18 mouse cellular contexts compared by ENCODE assay signal in genomic region chr9:107959896-107960295, GRCm38 (mm10). TPM values are rescaled to one million over a fixed set of nuclear protein-coding genes. Genes with fewer than 3 reads are reported as not detected.
DNase-seq lines count a peak whose midpoint lies in the region; ATAC-seq lines count a peak whose summit lies in the region.
"Had no signal": no experiment of that assay in that cellular context is flagged by ENCODE, and none has a peak within 500 bp of the region (broad histone marks: within the 10 kb centered on the region; RNA-seq: fewer than 3 reads in every experiment).

No protein-coding gene starts in this region.

- peaks cover 3% of the 10 kb centered on the region; the same call in 1 of the 2 replicates for H3K4me1 ChIP-seq in forebrain, embryonic 14.5 days (ENCODE audit: control insufficient read depth, insufficient read depth, low read length)
- peaks cover 12% of the 10 kb centered on the region for H3K4me1 ChIP-seq in forebrain, embryonic 12.5 days
- no peaks in the 10 kb centered on the region for H3K4me1 ChIP-seq in limb, embryonic 13.5 days
- H3K4me1 ChIP-seq in limb, embryonic 10.5 days: peaks cover 13% of the 10 kb centered on the region
- H3K4me1 ChIP-seq in heart, embryonic 10.5 days: peaks cover 20% of the 10 kb centered on the region
- H3K4me1 ChIP-seq: embryonic facial prominence, embryonic 13.5 days had no signal

- no peaks in the 10 kb centered on the region for H3K27me3 ChIP-seq in forebrain, embryonic 14.5 days (replicated peaks; ENCODE audit: control insufficient read depth, insufficient read depth, low read length)
- H3K27me3 ChIP-seq in forebrain, embryonic 12.5 days: no peaks in the 10 kb centered on the region
- H3K27me3 ChIP-seq in limb, embryonic 13.5 days: no peaks in the 10 kb centered on the region
- H3K27me3 ChIP-seq in limb, embryonic 10.5 days (ENCODE audit: low read depth, poor library complexity, severe bottlenecking): no peaks in the 10 kb centered on the region
- H3K27me3 ChIP-seq in heart, embryonic 10.5 days (ENCODE audit: insufficient read depth, poor library complexity, severe bottlenecking): no peaks in the 10 kb centered on the region
- H3K27me3 ChIP-seq: embryonic facial prominence, embryonic 13.5 days; liver, embryonic 12.5 days had no signal

- H3K4me3 ChIP-seq in forebrain, embryonic 14.5 days (ENCODE audit: low read depth, low read length): no peak overlapping the region
- no peak overlapping the region for H3K4me3 ChIP-seq in forebrain, embryonic 12.5 days (replicated peaks)
- no peak overlapping the region for H3K4me3 ChIP-seq in limb, embryonic 13.5 days
- H3K4me3 ChIP-seq in limb, embryonic 10.5 days: no peak overlapping the region
- H3K4me3 ChIP-seq in heart, embryonic 10.5 days: no peak overlapping the region
- H3K4me3 ChIP-seq: embryonic facial prominence, embryonic 13.5 days; liver, embryonic 12.5 days had no signal

- no peak overlapping the region for H3K9ac ChIP-seq in forebrain, embryonic 14.5 days (ENCODE audit: low read length)
- H3K9ac ChIP-seq in forebrain, embryonic 12.5 days: no peak overlapping the region
- H3K9ac ChIP-seq in limb, embryonic 13.5 days: 0 out of 2 replicates have a peak overlapping the region, but pooled peaks have one; percentile 6
- H3K9ac ChIP-seq: embryonic facial prominence, embryonic 13.5 days; liver, embryonic 12.5 days had no signal

- no peak overlapping the region for H3K4me2 ChIP-seq in forebrain, embryonic 14.5 days (ENCODE audit: low read length)
- no peak overlapping the region for H3K4me2 ChIP-seq in forebrain, embryonic 12.5 days
- H3K4me2 ChIP-seq in limb, embryonic 13.5 days (replicated peaks): no peak overlapping the region
- H3K4me2 ChIP-seq: embryonic facial prominence, embryonic 13.5 days; heart, embryonic 11.5 days; liver, embryonic 12.5 days had no signal

- no peak for ATAC-seq in forebrain, embryonic 14.5 days
- no peak for ATAC-seq in forebrain, embryonic 12.5 days (ENCODE audit: low FRiP score)
- ATAC-seq in limb, embryonic 13.5 days (ENCODE audit: low FRiP score, low read depth): no peak
- ATAC-seq: inflammation-experienced regulatory T-cells, adult 6 months; liver, embryonic 12.5 days had no signal

- WGBS in forebrain, embryonic 14.5 days: 80% methylated on average over 6 of the region's 6 CpGs
- WGBS in forebrain, embryonic 12.5 days: 82% methylated on average over 6 of the region's 6 CpGs
- 18% methylated on average over 6 of the region's 6 CpGs for WGBS in limb, embryonic 13.5 days
- WGBS in limb, embryonic 10.5 days: 18% methylated on average over 6 of the region's 6 CpGs
- WGBS in heart, embryonic 10.5 days: 73% methylated on average over 6 of the region's 6 CpGs

- peak overlapping the region; percentile 59; the same call in 1 of the 2 replicates for H3K27ac ChIP-seq in forebrain, embryonic 14.5 days (ENCODE audit: low read depth, low read length)
- H3K27ac ChIP-seq in forebrain, embryonic 12.5 days: no peak overlapping the region
- no peak overlapping the region for H3K27ac ChIP-seq in limb, embryonic 13.5 days
- H3K27ac ChIP-seq in limb, embryonic 10.5 days: no peak overlapping the region
- no peak overlapping the region for H3K27ac ChIP-seq in heart, embryonic 10.5 days
- H3K27ac ChIP-seq: embryonic facial prominence, embryonic 13.5 days; liver, embryonic 12.5 days had no signal

- H3K9me3 ChIP-seq in forebrain, embryonic 14.5 days (replicated peaks; ENCODE audit: control insufficient read depth, low read length): no peaks in the 10 kb centered on the region
- no peaks in the 10 kb centered on the region for H3K9me3 ChIP-seq in forebrain, embryonic 12.5 days
- H3K9me3 ChIP-seq in limb, embryonic 13.5 days: no peaks in the 10 kb centered on the region
- no peaks in the 10 kb centered on the region for H3K9me3 ChIP-seq in limb, embryonic 10.5 days (replicated peaks)
- no peaks in the 10 kb centered on the region for H3K9me3 ChIP-seq in heart, embryonic 10.5 days
- H3K9me3 ChIP-seq: embryonic facial prominence, embryonic 13.5 days; liver, embryonic 12.5 days had no signal

- H3K36me3 ChIP-seq in forebrain, embryonic 14.5 days (ENCODE audit: control insufficient read depth, insufficient read depth, low read length): peaks cover 37% of the 10 kb centered on the region
- H3K36me3 ChIP-seq in forebrain, embryonic 12.5 days (replicated peaks): peaks cover 64% of the 10 kb centered on the region
- peaks cover 67% of the 10 kb centered on the region for H3K36me3 ChIP-seq in limb, embryonic 13.5 days
- peaks cover 95% of the 10 kb centered on the region for H3K36me3 ChIP-seq in limb, embryonic 10.5 days
- peaks cover 79% of the 10 kb centered on the region for H3K36me3 ChIP-seq in heart, embryonic 10.5 days

- DNase-seq in forebrain, embryonic 14.5 days (ENCODE audit: low spot score): no peak
- DNase-seq in limb, embryonic 10.5 days (ENCODE audit: low spot score): no peak
- peak; percentile 66 for DNase-seq in adrenal gland, adult 8-10 months
- DNase-seq in brain, adult 2 months (ENCODE audit: low read depth, low spot score): peak; percentile 41
- no peak for DNase-seq in heart, embryonic 10.5 days (ENCODE audit: low spot score)
- DNase-seq in c-Kit-positive CD71-positive TER-119-positive erythroid progenitor cells, embryonic 14.5 days (ENCODE audit: low spot score): no peak
- DNase-seq: cerebellum, adult 2 months; gastrocnemius, postnatal 36 days; heart, postnatal 14 days; kidney, postnatal 4 days; thymus, postnatal 4 days had no signal

RNA-seq across cellular contexts. Expression of gene Traip, which starts 10.0 kb away (rescaled TPM):
- polyA plus RNA-seq in forebrain, embryonic 14.5 days (2014; fragmentation: Nextera tagmentation; extraction: Ambion mirVana): 17.1 and 20.5 TPM in 2 replicates
- polyA plus RNA-seq in forebrain, embryonic 12.5 days (2016; fragmentation: Nextera tagmentation; extraction: Ambion mirVana): 30.6 and 32.3 TPM in 2 replicates
- polyA plus RNA-seq in limb, embryonic 13.5 days (2015; fragmentation: Nextera tagmentation; extraction: Ambion mirVana): 26.1 TPM in 2 replicates
- 43.2 and 45.9 TPM in 2 replicates for polyA plus RNA-seq in limb, embryonic 10.5 days (2016; fragmentation: Nextera tagmentation; extraction: Ambion mirVana)
- 1 to 10 TPM; 2.2 to 7.0 (median 4.2) TPM for total RNA-seq in adrenal gland, adult 8-10 months (2022)
- 18.7 and 30.8 TPM in 2 replicates for polyA plus RNA-seq in heart, embryonic 10.5 days (2016; fragmentation: Nextera tagmentation; extraction: Ambion mirVana)

RNA-seq across cellular contexts. Expression of gene Uba7, which starts 15.4 kb away (rescaled TPM):
- polyA plus RNA-seq in forebrain, embryonic 14.5 days (2014; fragmentation: Nextera tagmentation; extraction: Ambion mirVana): 3.1 and 4.7 TPM in 2 replicates
- polyA plus RNA-seq in forebrain, embryonic 12.5 days (2016; fragmentation: Nextera tagmentation; extraction: Ambion mirVana): 5.8 and 6.5 TPM in 2 replicates
- 34.6 and 35.4 TPM in 2 replicates for polyA plus RNA-seq in limb, embryonic 13.5 days (2015; fragmentation: Nextera tagmentation; extraction: Ambion mirVana)
- polyA plus RNA-seq in limb, embryonic 10.5 days (2016; fragmentation: Nextera tagmentation; extraction: Ambion mirVana): 18.6 and 22.5 TPM in 2 replicates
- 10 to 100 TPM; 17.4 to 48.9 (median 25.9) TPM for total RNA-seq in adrenal gland, adult 8-10 months (2022)
- 29.4 and 33.6 TPM in 2 replicates for polyA plus RNA-seq in heart, embryonic 10.5 days (2016; fragmentation: Nextera tagmentation; extraction: Ambion mirVana)

RNA-seq across cellular contexts. Expression of gene Gm20661, which starts 23.0 kb away (rescaled TPM):
- polyA plus RNA-seq in forebrain, embryonic 14.5 days (2014; fragmentation: Nextera tagmentation; extraction: Ambion mirVana): 0.56 and 0.83 TPM in 2 replicates
- polyA plus RNA-seq in forebrain, embryonic 12.5 days (2016; fragmentation: Nextera tagmentation; extraction: Ambion mirVana): 0.86 and 1.2 TPM in 2 replicates
- 11.3 and 13.2 TPM in 2 replicates for polyA plus RNA-seq in limb, embryonic 13.5 days (2015; fragmentation: Nextera tagmentation; extraction: Ambion mirVana)
- 3.5 and 6.2 TPM in 2 replicates for polyA plus RNA-seq in limb, embryonic 10.5 days (2016; fragmentation: Nextera tagmentation; extraction: Ambion mirVana)
- under 1 TPM in 3 of 4 experiments, not detected in 1; 0.32 to 0.43 (median 0.37) TPM for total RNA-seq in adrenal gland, adult 8-10 months (2022)
- 2.2 and 3.4 TPM in 2 replicates for polyA plus RNA-seq in heart, embryonic 10.5 days (2016; fragmentation: Nextera tagmentation; extraction: Ambion mirVana)
- total RNA-seq: gastrocnemius, postnatal 36 days; left cerebral cortex, postnatal 25 days had no signal
- polyA plus RNA-seq: inflammation-experienced regulatory T-cells, adult 6 months had no signal

RNA-seq across cellular contexts. Expression of gene Camkv, which starts 24.4 kb away (rescaled TPM):
- polyA plus RNA-seq in forebrain, embryonic 14.5 days (2014; fragmentation: Nextera tagmentation; extraction: Ambion mirVana): 25.1 and 40.8 TPM in 2 replicates
- 12.2 and 14.8 TPM in 2 replicates for polyA plus RNA-seq in forebrain, embryonic 12.5 days (2016; fragmentation: Nextera tagmentation; extraction: Ambion mirVana)
- 9.8 and 10.0 TPM in 2 replicates for polyA plus RNA-seq in limb, embryonic 13.5 days (2015; fragmentation: Nextera tagmentation; extraction: Ambion mirVana)
- 7.5 and 9.9 TPM in 2 replicates for polyA plus RNA-seq in limb, embryonic 10.5 days (2016; fragmentation: Nextera tagmentation; extraction: Ambion mirVana)
- 10 to 100 TPM in 2 of 4 experiments, 1 to 10 TPM in 2; 6.4 to 11.1 (median 9.7) TPM for total RNA-seq in adrenal gland, adult 8-10 months (2022)
- 0.79 and 2.3 TPM in 2 replicates for polyA plus RNA-seq in heart, embryonic 10.5 days (2016; fragmentation: Nextera tagmentation; extraction: Ambion mirVana)
- polyA plus RNA-seq: inflammation-experienced regulatory T-cells, adult 6 months had no signal

RNA-seq across cellular contexts. Expression of gene Inka1, which starts 25.8 kb away (rescaled TPM):
- polyA plus RNA-seq in forebrain, embryonic 14.5 days (2014; fragmentation: Nextera tagmentation; extraction: Ambion mirVana): 14.2 and 16.2 TPM in 2 replicates
- 14.3 and 18.3 TPM in 2 replicates for polyA plus RNA-seq in forebrain, embryonic 12.5 days (2016; fragmentation: Nextera tagmentation; extraction: Ambion mirVana)
- polyA plus RNA-seq in limb, embryonic 13.5 days (2015; fragmentation: Nextera tagmentation; extraction: Ambion mirVana): 121 and 131 TPM in 2 replicates
- 180 and 189 TPM in 2 replicates for polyA plus RNA-seq in limb, embryonic 10.5 days (2016; fragmentation: Nextera tagmentation; extraction: Ambion mirVana)
- 1 to 10 TPM; 4.7 to 6.0 (median 5.0) TPM for total RNA-seq in adrenal gland, adult 8-10 months (2022)
- polyA plus RNA-seq in heart, embryonic 10.5 days (2016; fragmentation: Nextera tagmentation; extraction: Ambion mirVana): 58.7 and 71.1 TPM in 2 replicates

Comparison
In these comparisons a context has a peak if more than half of its experiments do, and no peak if none do; other contexts are left out.
1. DNase-seq: peak in adrenal gland, adult 8-10 months (single experiment) and brain, adult 2 months (single experiment); none in forebrain, embryonic 14.5 days (single experiment), limb, embryonic 10.5 days (single experiment), heart, embryonic 10.5 days (single experiment) and c-Kit-positive CD71-positive TER-119-positive erythroid progenitor cells, embryonic 14.5 days (single experiment).